Mouse (Mus musculus) brown adipose tissue, adult 24 weeks (tissue): Measurements from ENCODE around the gene Cylc2. TPM values are rescaled to one million over a fixed set of nuclear protein-coding genes. Genes with fewer than 3 reads are reported as not detected.

Experiments used
- H3K27ac ChIP-seq: fragments of 200-500 bp; replicated peaks from 2 replicates; pipeline ENCODE4 v1.5.1; 2012; ENCODE audit warnings: low read depth, mild to moderate bottlenecking, low read length
- H3K4me1 ChIP-seq: fragments of 200-500 bp; 2 replicates; pipeline ENCODE4 v1.6.1; 2012; ENCODE audit warnings: low read length, mixed read lengths; ENCODE audit not compliant: control insufficient read depth, insufficient read depth, insufficient read length
- H3K4me3 ChIP-seq: fragments of 200-500 bp; 2 replicates; pipeline ENCODE4 v1.5.1; 2012; ENCODE audit warnings: low read depth, mild to moderate bottlenecking, low read length, moderate library complexity; ENCODE audit not compliant: insufficient read depth
- polyA plus RNA-seq: library from polyadenylated mRNA; stranded (reverse); fragments of >200 nt; gene quantifications from 2 replicates; pipeline ENCODE4 v1.2.4, GENCODE M21; 2012; ENCODE audit not compliant: missing spikeins, insufficient read depth, insufficient read length

The Cylc2 gene
- not detected in 2 replicates for polyA plus RNA-seq

DNA sequence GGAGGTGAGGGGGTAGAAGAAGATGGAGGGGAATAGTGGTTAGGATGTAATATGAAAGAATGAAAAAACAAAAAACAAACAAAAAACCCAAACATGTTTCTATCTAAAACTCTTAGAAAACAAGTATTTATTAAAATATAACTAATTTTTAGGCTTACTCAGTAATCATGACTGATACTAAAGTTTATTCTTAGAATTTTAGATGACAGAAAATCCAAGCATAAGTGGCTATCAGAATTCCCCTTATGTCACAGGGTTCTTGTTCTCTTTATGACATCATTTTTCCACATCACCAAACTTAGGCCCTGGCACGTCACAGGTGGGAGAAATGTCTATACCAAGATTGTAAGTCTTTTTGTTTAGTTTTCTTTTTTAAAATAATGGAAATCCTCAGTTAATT is at the start of gene Cylc2:
Gene Cylc2, plus strand, starts transcription at position 301 of the 400 bp plus-strand sequence.
- Histone ChIP-seq H3K27ac (no peak within 1 kb of the TSS), H3K4me1 (no peaks in the 10 kb centered on the region), H3K4me3 (no peak within 1 kb of the TSS)
